Mouse (Mus musculus) urinary bladder, postnatal 10 days (tissue): ENCODE data around the gene Hsdl2.
A peak's percentile ranks its signal among the peaks of the same experiment; 100 is the strongest.

Source experiments
- DNase-seq: peaks from one replicate; pipeline ENCODE4 v3.0.0; 2022; ENCODE audit warnings: low spot score

Gene Hsdl2

DNA sequence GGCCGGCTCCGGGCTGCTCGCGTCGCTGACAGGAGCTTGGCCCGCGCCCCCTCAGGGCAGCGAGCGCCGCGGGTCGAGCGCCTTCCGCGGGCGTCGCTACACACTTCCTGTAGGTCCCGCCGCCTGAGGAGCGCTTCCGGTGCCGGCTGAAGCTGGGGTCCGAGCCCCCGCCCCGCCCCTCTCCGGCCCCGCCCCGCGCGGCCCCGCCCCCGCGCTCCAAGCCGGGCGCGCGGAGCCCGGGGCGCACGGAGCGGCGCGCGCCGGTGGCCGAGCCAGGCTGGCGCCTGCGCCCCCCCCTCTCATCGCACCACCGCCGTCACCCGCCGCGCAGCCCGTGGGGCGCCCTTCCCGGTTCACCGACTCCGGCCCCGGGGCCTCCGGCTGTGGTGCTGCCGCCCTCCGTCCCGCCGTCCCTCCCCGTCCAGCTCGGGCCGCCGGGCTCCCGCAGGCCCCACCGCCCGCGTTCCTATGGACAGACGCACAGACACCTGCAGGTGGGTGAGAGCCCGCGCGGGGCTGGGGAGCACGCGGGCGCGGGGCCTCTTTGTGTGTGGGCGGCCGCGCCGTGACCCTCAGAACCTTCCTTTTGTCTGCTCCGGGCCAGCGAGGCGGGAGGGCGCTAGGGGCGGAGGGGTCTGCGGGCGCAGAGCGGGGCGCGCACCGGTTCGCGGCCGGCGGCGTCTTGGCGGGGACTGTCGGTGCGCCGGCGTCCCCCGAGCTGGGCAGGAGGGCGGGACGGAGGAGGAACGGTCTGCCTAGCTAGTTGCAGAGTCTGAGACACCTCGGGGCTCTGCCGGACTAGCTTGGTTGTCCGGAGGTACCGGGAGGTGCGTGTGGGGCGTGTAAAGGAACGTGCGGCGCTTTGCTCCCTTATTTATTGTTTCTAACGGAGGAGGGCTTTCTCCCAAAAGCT lies 44.9 kb downstream of the Hsdl2 start, which contains the start of gene E130308A19Rik:
E130308A19Rik (plus strand) TSS at position 214 of the 913 bp plus-strand sequence.
- peak; percentile 12 for DNase-seq

DNA sequence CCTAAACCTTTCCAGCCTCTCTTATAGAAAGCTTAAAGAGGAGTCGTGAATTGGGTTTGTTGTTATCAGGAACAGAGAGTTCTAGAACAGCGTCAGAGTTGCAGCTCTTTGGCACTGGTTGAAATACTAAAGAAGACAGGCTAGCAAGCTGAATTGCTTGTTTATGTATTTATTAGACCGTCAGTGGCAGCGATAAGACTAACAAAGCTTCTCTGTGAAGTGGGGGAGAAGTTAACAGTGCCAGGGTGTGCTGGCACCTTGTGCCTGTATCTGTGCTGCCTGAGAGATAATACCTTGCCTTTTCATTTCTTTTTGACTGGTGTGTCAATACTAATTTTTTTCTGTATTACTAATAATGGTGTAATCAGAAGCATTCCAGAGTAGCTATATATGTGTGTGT lies 46.9 kb downstream of the Hsdl2 start:
- no peak for DNase-seq

- DNase-seq: no peak
These were observed 47.9 kb downstream of the Hsdl2 start for GRCm38 (mm10) chr4:59629076-59629874.

DNA sequence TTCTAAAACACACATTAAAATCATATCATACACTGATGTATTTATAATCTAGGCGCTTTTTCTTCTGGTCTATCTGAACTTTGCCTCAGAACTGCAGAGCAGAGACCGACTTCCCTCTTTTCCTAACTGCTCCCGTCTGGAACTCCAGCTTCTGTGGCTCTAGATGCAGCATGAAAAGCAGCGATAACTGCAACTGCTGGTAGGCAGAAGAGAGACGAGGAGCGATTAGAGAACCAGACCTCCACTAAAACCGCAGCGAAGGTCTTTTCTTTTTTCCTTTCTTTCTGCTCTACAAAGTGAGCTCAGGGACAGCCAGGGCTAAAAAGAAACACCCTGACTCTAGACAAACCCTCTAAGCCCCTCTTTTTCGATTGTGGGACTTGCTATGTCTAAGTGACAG lies 48.8 kb downstream of the Hsdl2 start:
- DNase-seq: no peak

- DNase-seq: no peak
These were observed 53.2 kb downstream of the Hsdl2 start for GRCm38 (mm10) chr4:59634532-59634931.

- no peak for DNase-seq
These were observed 57.8 kb downstream of the Hsdl2 start for GRCm38 (mm10) chr4:59639163-59639562.

- no peak for DNase-seq
These were observed 59.4 kb downstream of the Hsdl2 start for GRCm38 (mm10) chr4:59640720-59641119.

- no peak for DNase-seq
These were observed 60.7 kb downstream of the Hsdl2 start for GRCm38 (mm10) chr4:59642039-59642438.

DNA sequence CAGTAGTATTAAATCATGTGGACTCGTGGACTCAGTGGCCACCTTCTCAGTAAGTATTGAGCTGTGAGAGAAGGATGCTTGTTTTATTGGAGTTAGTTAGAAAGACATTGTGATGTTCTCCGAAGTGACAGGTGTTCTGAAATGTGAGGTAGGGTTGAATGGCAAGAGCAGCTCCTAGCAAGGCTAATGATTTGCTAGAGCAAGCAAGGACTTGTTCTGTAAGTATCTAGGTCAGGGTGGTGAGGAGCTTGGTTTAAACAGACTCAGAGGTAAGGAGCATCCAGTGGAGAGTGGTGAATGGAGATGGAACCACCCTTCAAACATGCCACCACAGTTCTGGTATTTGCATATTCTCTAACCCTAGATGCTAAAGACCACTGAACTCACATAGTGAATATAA lies 61.3 kb downstream of the Hsdl2 start:
- DNase-seq: no peak

- no peak for DNase-seq
These were observed 63.1 kb downstream of the Hsdl2 start for GRCm38 (mm10) chr4:59644431-59644830.

- DNase-seq: no peak
These were observed 63.6 kb downstream of the Hsdl2 start for GRCm38 (mm10) chr4:59644992-59645391.

DNA sequence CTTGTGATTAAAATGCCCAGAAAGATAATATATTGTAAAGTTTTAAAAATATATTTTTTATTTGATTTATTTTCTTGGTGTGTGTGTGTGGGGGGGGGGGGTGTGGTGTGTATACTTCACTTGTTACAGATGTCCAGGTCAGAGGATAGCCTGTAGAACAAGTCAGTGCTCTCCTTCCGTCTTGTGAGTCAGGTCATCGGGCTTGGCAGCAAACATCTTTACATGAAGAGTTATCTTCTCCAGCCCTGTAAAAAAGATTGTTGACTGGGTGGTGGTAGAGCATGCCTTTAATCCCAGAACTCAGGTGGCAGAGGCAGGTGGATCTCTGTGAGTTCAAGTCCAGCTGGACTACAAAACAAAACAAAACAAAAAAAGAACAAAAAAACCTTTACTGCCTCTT lies 64.2 kb downstream of the Hsdl2 start:
- DNase-seq: no peak

- DNase-seq: no peak
These were observed 64.8 kb downstream of the Hsdl2 start for GRCm38 (mm10) chr4:59646020-59646696.

GRCm38 (mm10) chr4:59649119-59649518 lies 67.8 kb downstream of the Hsdl2 start:
- no peak for DNase-seq

GRCm38 (mm10) chr4:59652166-59652681 lies 70.9 kb downstream of the Hsdl2 start:
- DNase-seq: no peak

GRCm38 (mm10) chr4:59656061-59656642 lies 74.8 kb downstream of the Hsdl2 start:
- DNase-seq: no peak

DNA sequence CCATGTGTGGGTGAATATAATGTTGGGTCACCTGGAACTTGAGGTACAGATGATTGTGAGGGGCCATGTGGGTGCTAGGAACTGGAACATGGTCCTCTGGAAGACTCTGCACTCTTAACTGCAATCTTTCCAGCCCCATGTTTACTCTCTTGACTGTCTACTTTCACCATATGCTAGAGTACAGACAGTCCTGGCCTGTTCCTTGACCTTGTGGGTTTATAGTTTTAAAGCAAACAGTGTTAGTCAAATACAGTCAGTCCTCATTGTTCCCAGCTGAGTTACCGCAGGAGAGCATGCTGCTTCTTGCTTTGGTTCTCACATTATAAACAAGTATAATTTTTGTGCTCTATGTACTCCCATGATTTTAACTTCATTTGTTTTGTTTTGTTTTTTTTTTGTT lies 80.8 kb downstream of the Hsdl2 start:
- DNase-seq: no peak

DNA sequence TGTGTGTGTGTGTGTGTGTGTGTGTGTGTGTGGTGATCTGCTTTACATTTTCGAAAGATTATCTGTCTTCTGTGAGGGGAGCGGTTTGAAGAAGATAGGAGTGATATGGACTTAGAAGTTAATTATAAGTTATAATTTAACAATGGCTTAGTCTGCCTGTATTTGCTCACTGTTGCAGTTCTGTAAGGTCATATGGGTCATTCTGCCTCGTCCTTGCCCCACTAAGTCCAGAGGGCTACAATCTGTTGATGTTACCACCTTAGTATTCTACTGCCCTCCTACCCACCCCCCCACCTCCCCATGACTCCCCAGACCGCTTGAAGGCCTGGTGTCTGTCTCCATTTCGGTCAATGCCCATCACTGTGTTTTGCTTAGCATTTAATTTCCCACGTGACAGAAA lies 82.1 kb downstream of the Hsdl2 start:
- no peak for DNase-seq

- no peak for DNase-seq
These were observed 85.4 kb downstream of the Hsdl2 start for GRCm38 (mm10) chr4:59666550-59667317.

DNA sequence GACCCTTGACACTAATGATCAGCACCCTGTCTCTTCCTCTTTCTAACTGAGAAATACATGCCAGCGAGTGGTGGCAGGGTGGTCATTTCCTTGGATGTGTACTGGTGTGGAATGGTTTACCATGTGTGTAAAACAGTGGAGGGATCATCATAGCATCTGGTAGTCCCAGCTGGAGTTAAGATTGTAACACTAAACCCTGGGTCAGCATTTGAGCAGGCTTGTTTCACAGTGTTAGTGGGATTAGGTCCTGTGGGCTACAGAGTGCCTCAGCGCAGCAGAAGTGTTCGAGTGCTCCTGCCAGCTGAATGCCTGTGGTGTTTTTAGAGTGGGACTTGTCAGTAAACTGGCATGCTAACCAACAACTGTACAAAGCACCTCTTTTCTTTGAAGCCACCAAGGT lies 86.7 kb downstream of the Hsdl2 start:
- DNase-seq: no peak
